Mouse (Mus musculus) mouse embryonic stem cell (cell line): ENCODE measurements around the gene Tmem126a.

Experiments used
- in situ Hi-C, 2 experiments: fragments of 300-500 bp; cut with MboI; formaldehyde crosslinking; loops; 1 replicate in 1 of 2; 3 replicates in 1 of 2; pipeline ENCODE4 v1.14.3; 2019 to 2020; ENCODE audit warnings: low sequenced_read_pairs in 2 of 2, low pct_unique_long_range_greater_than_20kb in 1 of 2, mixed read lengths in 1 of 2; ENCODE audit not compliant: unreplicated experiment in 1 of 2

Tmem126a gene

GRCm38 (mm10) chr7:90456845-90457468, at the start of gene Tmem126a:
Gene Tmem126a (minus strand): TSS chr7:90457229.
- in situ Hi-C loops: loop anchor here in 1 of 2 experiments (25.0 kb wide), 1 partner anchor 470 kb away; the partner anchor contains the start of gene Eed

DNA sequence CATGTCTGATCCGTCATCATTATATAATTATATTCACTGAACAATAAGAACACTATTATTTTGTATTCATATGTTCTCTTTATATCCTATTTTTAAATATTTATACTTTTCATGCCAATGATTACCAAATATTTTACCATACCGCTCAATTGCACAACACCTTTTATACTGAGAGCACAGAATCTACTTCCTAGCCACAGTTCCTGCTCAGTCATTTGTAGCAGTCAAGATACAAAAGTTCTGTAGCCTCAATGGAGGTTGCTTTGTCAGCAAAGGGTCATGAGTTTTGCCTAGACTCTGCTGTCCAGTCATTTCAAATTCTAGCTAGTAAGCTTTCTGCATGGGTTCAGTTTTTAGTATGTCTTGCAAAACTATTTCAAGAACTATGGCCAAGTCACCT, 25.6 kb upstream of the Tmem126a start:
- in situ Hi-C loops: loop anchor here in 1 of 2 experiments (25.0 kb wide), 1 partner anchor 955 kb away; no protein-coding TSS in a partner anchor

DNA sequence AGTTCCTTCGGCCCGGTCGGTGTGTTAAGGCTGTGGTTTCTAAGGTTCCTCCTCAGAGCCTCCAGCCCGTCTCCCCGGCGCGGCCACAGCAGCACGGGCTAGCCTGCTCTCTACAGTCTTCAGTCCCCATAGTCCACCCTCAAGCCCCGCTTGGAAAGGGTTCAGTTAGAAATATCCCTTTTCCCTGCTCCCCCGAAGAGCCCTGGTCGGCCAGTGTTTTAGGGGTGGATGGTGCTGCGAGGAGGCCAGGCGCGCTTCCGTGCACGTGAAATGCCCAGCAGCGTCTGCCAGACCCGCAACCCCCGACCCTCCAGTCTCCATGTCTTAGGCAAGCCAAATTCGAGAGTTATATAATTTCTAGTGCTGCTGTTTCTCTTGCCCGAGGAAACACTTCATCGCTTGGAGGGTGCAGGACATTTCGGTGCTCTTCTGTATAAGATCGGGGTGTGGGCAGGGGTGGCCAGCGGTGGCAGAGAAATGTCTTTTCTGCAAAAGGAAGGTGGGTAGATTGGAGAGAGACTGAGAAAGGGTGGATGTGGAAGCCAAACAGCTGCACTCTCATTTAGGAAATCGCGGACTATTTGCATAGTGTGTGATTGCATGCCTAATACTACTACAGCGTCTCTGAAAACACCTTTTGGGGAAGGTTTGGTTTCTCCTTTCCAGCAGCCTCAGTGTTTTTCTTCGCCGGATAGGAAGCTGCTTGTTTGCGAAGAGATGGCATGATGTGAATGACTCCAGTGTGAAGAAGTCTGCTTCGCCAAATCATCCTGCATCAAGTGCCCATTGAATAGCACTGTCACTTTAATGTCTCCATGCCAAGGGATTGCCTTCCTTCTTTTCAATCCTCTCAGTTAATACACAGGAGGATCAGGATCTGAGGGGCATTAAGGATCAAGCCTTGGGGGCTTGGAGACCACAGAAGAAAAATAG, 19.6 kb upstream of the Tmem126a start, which contains the start of gene Dlg2:
Gene Dlg2 (plus strand): TSS at position 360 of the 933 bp plus-strand sequence.
- in situ Hi-C loops: loop anchor here in 1 of 2 experiments (25.0 kb wide), 1 partner anchor 961 kb away; no protein-coding TSS in a partner anchor

- in situ Hi-C loops: loop anchor here in 1 of 2 experiments (25.0 kb wide), 1 partner anchor 961 kb away; no protein-coding TSS in a partner anchor
These were observed 18.8 kb upstream of the Tmem126a start, which contains the start of gene Tmem126b for GRCm38 (mm10) chr7:90475793-90476312. Gene Tmem126b (minus strand): TSS chr7:90476001.

DNA sequence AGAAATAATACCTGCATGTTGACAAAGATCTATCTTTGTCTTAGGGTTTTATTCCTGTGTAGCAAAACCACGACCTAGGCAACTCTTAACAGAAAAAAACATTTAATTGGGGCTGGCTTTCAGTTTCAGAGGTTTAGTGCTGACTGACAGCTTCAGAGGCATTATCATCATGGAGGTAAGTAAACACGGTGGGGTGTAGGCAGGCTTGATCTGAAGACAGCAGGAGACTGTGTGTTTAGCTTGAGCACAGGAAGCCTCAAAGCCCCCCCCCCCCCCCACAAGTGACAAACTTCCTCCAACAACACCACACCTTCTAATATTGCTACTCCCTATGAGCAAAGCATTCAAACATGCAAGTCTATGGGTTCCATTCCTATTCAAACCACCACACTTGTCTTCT, 16.5 kb upstream of the Tmem126a start:
- in situ Hi-C loops: loop anchor here in 1 of 2 experiments (25.0 kb wide), 1 partner anchor 486 kb away; the partner anchor contains the start of gene Eed

GRCm38 (mm10) chr7:90461441-90461840, 4.4 kb upstream of the Tmem126a start:
- in situ Hi-C loops: loop anchor here in 1 of 2 experiments (25.0 kb wide), 1 partner anchor 474 kb away; the partner anchor contains the start of gene Eed

GRCm38 (mm10) chr7:90460930-90461329, 3.9 kb upstream of the Tmem126a start:
- in situ Hi-C loops: loop anchor here in 1 of 2 experiments (25.0 kb wide), 1 partner anchor 474 kb away; the partner anchor contains the start of gene Eed

DNA sequence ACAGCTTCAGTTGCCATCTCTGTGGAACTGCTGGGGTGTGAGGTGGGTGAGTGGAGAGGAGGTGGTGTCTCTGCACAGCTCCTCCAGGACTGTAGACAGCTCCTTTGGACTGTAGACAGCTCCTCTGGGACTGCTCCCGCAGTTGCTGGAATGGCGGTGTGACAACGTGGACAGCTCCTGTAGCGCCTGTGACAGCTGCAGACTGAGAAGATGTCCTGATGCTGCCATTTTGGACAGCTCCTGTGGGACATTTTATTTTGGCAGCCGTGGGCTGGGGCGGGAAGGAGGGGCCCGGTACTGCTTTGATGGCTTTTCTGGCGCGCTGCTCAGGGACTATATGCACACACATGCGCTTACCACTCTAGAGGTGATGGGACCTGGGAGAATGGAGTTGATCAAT, 3.3 kb upstream of the Tmem126a start:
- in situ Hi-C loops: loop anchor here in 1 of 2 experiments (25.0 kb wide), 1 partner anchor 473 kb away; the partner anchor contains the start of gene Eed

DNA sequence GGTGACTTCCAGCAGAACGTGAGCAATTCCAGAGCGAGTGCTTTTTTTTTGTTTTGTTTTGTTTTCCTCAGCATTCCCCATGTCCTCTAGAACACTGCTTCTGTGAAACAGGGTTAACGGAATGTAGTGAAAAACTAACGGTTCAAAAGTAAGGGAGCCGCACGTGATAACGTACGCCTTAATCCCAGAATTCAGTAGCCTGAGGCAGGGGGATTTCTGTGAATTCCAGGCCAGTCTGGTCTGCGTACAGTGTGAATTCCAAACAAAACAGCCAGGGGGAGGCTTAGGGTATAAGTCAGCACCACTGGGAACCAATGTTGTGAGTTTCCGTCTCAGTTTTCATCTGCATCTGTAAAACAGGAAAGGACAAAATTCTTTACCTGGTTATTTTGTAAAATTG, 488 bp upstream of the Tmem126a start:
- in situ Hi-C loops: loop anchor here in 1 of 2 experiments (25.0 kb wide), 1 partner anchor 470 kb away; the partner anchor contains the start of gene Eed

DNA sequence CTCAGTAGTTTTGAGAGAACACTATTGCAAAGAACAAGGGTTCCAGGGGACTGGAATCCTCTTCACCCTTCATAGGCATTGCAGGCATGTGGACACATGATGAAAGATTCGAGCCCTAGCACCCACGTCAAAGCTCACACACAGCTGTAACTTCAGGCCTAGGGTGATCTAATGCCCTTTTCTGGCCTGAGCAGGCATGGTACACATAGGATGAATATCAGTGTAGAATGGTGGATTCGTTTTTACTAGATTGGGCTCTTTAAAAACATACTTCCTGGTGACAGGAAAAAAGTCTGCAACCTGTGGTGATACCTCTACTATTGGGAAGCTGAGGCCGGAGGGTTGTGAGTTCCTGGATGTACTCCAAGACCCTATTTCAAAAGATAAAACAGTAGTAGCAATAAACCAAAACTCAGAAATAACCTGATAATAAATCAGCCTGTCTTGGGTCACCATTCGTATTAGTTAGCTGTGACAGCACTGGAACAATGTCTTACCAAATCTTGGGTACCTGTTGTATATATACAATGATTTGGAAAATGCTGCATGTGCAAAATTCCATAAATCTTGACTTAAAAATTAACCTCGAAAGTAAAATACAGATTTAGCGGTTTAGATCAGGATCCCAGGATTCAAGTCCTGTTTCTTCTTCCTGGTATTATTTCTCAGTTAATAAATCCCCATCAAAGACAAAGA, 732 bp downstream of the Tmem126a start:
- in situ Hi-C loops: loop anchor here in 1 of 2 experiments (25.0 kb wide), 1 partner anchor 469 kb away; the partner anchor contains the start of gene Eed

DNA sequence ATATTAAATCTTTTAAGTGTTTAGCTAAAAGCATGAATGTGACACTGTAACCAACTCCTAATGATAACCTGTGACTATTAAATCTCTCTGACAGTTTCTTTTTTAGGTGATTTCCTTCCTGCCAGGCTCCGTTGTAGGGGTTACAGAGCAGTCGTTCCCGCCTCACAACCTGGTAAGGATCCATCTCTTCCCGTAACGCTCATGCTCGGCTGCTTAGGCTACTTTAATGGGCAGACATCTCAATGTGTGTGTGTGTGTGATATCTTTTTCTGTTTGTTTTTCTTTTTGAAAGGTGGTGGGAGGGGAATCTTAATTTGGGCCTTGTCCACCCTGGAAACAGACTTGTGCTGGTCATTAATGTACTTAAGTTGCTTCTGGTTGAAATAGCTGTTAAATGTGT, 12.8 kb downstream of the Tmem126a start:
- in situ Hi-C loops: no loop called here

DNA sequence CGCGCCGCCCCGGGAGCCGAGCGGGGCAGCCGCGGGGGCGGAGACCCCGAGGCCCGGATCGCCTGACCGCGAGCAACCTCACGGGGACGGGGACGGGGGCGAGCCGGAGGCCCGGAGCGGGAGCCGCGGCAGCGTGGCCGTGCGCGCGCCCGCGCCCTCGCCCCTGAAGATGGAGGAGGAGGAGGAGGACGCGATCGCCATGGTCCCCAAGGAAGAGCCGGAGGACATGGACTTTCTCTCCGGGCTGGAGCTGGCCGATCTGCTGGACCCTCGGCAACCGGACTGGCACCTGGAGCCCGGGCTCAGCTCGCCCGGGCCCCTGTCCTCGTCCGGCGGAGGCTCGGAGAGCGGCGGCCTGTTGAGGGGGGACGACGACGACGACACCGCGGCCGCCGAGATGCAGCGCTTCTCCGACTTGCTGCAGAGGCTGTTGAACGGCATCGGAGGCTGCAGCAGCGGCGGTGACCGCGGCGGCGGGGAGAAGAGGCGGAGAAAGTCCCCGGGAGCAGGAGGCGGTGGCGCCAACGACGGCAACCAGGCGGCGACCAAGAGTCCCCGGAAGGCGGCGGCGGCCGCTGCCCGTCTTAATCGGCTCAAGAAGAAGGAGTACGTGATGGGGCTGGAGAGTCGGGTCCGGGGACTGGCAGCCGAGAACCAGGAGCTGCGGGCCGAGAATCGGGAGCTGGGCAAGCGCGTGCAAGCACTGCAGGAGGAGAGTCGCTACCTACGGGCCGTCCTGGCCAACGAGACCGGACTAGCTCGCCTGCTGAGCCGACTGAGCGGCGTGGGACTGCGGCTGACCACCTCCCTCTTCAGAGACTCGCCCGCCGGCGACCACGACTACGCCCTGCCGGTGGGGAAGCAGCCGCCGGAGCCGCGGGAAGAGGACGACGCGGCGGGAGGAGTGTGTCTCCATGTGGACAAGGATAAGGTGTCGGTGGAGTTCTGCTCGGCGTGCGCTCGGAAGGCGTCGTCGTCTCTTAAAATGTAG, 13.6 kb downstream of the Tmem126a start:
- in situ Hi-C loops: no loop called here

- in situ Hi-C loops: no loop called here
These were observed 14.4 kb downstream of the Tmem126a start, which contains the start of gene Crebzf for GRCm38 (mm10) chr7:90442518-90443080. Gene Crebzf (plus strand): TSS chr7:90442729.

DNA sequence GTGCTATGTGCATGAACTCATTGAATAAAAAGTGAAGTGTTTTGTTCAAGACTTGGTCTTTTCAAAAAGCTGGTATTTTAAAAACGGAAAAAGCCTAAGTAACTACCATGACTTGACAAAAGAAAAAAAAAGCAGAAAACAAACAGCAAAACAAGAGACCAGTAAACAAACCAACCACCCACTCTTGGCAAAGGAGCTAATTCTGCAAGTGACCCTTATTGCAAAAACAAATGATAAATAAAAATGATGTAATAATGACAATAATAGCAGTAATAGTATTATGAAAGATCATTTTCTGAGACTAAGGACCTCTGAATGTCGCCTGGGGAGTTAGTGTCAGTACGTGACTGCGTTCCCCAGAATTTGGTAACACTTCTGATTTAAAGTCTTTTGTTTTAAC, 15.0 kb downstream of the Tmem126a start:
- in situ Hi-C loops: no loop called here

GRCm38 (mm10) chr7:90440044-90440443, 17.0 kb downstream of the Tmem126a start:
- in situ Hi-C loops: no loop called here

DNA sequence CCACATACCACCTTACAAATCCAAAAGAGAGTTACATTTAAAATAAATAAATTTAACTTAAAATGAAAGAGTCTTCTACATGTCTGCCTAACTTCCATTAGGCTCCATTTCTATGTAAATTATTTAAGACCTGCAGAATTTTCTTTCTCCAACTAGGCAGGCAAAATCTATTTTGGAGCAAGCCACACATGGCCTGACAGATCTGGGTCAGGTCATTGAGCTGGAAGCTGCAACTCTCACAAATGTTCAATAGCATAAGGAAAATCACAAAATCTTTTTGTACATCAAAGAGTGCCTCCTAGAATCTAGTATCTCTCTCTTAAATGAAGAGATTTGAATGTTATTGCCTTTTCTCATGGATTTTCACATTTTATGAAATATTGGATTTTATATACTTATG, 24.8 kb downstream of the Tmem126a start:
- in situ Hi-C loops: no loop called here
